Mouse (Mus musculus) limb, embryonic 11.5 days (tissue): ENCODE data around the gene Gm7694. TPM values are rescaled to one million over a fixed set of nuclear protein-coding genes. Genes with fewer than 3 reads are reported as not detected.

Experiments used
- ATAC-seq: fragments of 200-750 bp; cut with Nextera tagmentation; 2 replicates; pipeline ENCODE4 v1.8.0; 2017; ENCODE audit warnings: low read depth; ENCODE audit not compliant: insufficient number of reproducible peaks, low FRiP score, low TSS enrichment
- DNase-seq: peaks from one replicate; pipeline ENCODE4 v3.0.0-alpha.2; 2015; ENCODE audit warnings: low spot score
- H3K27ac ChIP-seq: fragments of 300-500 bp; sonication (generic); replicated peaks from 2 replicates; pipeline ENCODE4 v1.5.1; 2014; ENCODE audit warnings: low read depth, mild to moderate bottlenecking, low read length
- H3K27me3 ChIP-seq: fragments of 300-500 bp; sonication (generic); 2 replicates; pipeline ENCODE4 v1.6.1; 2014; ENCODE audit warnings: mild to moderate bottlenecking, low read length, mixed read lengths; ENCODE audit not compliant: control insufficient read depth, insufficient read depth
- H3K36me3 ChIP-seq: fragments of 300-500 bp; sonication (generic); 2 replicates; pipeline ENCODE4 v1.6.1; 2014; ENCODE audit warnings: mild to moderate bottlenecking, low read length, moderate library complexity, mixed read lengths; ENCODE audit not compliant: control insufficient read depth, insufficient read depth
- H3K4me1 ChIP-seq: fragments of 300-500 bp; sonication (generic); 2 replicates; pipeline ENCODE4 v1.6.1; 2014; ENCODE audit warnings: low read length, mixed read lengths; ENCODE audit not compliant: control insufficient read depth, insufficient read depth
- H3K4me2 ChIP-seq: fragments of 300-500 bp; sonication (generic); 2 replicates; pipeline ENCODE4 v1.6.1; 2014; ENCODE audit warnings: low read depth, mild to moderate bottlenecking, moderate library complexity; ENCODE audit not compliant: severe bottlenecking
- H3K4me3 ChIP-seq: fragments of 300-500 bp; sonication (generic); 2 replicates; pipeline ENCODE4 v1.5.1; 2014; ENCODE audit warnings: low read depth, low read length
- H3K9ac ChIP-seq: fragments of 300-500 bp; sonication (generic); 2 replicates; pipeline ENCODE4 v1.6.1; 2014; ENCODE audit warnings: mild to moderate bottlenecking, low read length
- H3K9me3 ChIP-seq: fragments of 300-500 bp; sonication (generic); 2 replicates; pipeline ENCODE4 v1.6.1; 2016; ENCODE audit warnings: low read length; ENCODE audit not compliant: control insufficient read depth
- WGBS: fragments of 180-500 bp; shearing (Covaris S2); extraction: QIAGEN DNeasy Blood & Tissue Kit; methylation state at CpG from one replicate; pipeline ENCODE4 v1.1.7; 2014; 5-methylcytosine and 5-hydroxymethylcytosine counted together
- polyA plus RNA-seq: library from polyadenylated mRNA; unstranded; fragments of >200 nt; fragmentation: Nextera tagmentation; extraction: Ambion mirVana; gene quantifications from 2 replicates; pipeline ENCODE4 v1.2.1, GENCODE M21; 2014

Gene Gm7694
- polyA plus RNA-seq, 1 experiment from 2014 or later: 2.3 TPM

- Histone ChIP-seq H3K27ac (no peak overlapping the region), H3K36me3 (no peaks in the 10 kb centered on the region), H3K4me1 (no peaks in the 10 kb centered on the region), H3K27me3 (no peaks in the 10 kb centered on the region), H3K9ac (no peak overlapping the region), H3K9me3 (no peaks in the 10 kb centered on the region), H3K4me3 (no peak overlapping the region), H3K4me2 (no peak overlapping the region)
- ATAC-seq (no peak), DNase-seq (no peak)
- WGBS: 95% methylated on average over 9 of the region's 9 CpGs
Observed at GRCm38 (mm10) chr1:170301686-170302085, 4.4 kb downstream of the Gm7694 start.

DNA sequence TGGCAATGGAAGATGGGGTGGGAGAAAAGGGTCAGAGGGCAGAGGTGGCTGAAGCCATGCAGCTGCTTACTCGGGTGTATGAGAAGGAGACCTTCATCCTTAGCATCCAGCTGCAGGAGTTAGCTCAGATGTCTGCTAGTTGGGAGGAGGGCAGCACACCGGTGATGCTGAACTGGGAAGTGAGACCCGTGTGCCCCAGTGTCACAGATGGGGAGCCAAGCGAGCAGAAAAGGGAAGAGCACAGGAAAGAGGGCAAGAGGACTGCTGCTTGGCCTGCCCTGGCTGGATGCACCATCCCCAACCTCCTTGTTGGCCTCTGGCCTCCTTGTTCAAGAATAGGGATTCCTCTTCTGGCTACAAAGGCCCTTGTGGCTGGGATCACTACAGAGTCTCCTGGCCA is 6.6 kb downstream of the Gm7694 start:
- H3K27me3 ChIP-seq: no peaks in the 10 kb centered on the region
- WGBS: 79% methylated on average over 4 of the region's 4 CpGs
- no peak for DNase-seq
- H3K36me3 ChIP-seq: no peaks in the 10 kb centered on the region
- H3K4me1 ChIP-seq: no peaks in the 10 kb centered on the region
- H3K9ac ChIP-seq: no peak overlapping the region
- H3K27ac ChIP-seq: no peak overlapping the region
- H3K4me2 ChIP-seq: no peak overlapping the region
- no peak for ATAC-seq
- no peaks in the 10 kb centered on the region for H3K9me3 ChIP-seq
- no peak overlapping the region for H3K4me3 ChIP-seq

DNA sequence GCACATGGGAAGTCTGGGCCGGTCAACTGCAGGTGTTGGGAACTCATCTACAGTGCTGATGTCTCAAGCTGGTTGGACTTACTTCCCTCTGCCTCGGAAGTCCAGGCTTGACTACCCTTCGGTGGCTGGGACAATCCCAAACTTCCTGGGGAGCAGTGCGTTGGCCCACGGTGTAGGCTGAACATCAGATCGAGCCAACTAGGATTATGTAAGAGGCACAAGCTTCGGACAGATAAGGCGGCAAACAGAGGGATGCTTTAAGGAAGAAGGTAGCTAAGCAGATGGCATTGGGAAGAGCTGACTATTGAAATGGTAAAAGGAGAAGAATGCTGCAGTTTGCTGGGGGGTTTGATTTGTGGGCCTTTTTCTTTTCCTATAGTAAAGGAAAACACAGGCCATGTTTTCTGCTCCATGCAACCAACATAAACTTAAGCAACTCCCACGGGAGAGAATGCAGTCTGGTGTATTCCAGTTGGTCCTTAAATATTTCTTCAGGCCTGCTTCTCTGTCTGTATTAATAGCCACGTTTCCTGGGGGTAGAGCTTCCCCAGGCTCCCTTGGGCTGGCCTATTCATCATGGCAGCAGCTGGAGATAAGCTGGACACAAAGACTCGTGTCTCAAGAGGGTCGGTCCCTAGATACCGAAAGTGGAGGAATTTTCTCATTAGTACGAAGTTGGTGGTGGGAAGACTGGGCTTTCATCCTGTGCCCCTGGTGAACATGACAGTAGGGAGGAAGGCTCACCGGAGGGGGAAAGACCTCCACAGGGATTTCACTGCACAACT is 11.2 kb downstream of the Gm7694 start:
- H3K9ac ChIP-seq: no peak overlapping the region
- no peak for ATAC-seq
- no peaks in the 10 kb centered on the region for H3K9me3 ChIP-seq
- no peaks in the 10 kb centered on the region for H3K36me3 ChIP-seq
- WGBS: 88% methylated on average over 15 of the region's 15 CpGs
- H3K27me3 ChIP-seq: no peaks in the 10 kb centered on the region
- no peaks in the 10 kb centered on the region for H3K4me1 ChIP-seq
- H3K4me2 ChIP-seq: no peak overlapping the region
- no peak overlapping the region for H3K27ac ChIP-seq
- no peak overlapping the region for H3K4me3 ChIP-seq
- no peak for DNase-seq

GRCm38 (mm10) chr1:170293257-170293656 is 12.9 kb downstream of the Gm7694 start:
- no peak overlapping the region for H3K9ac ChIP-seq
- no peaks in the 10 kb centered on the region for H3K27me3 ChIP-seq
- no peaks in the 10 kb centered on the region for H3K9me3 ChIP-seq
- H3K27ac ChIP-seq: no peak overlapping the region
- H3K4me2 ChIP-seq: no peak overlapping the region
- H3K36me3 ChIP-seq: no peaks in the 10 kb centered on the region
- 89% methylated on average over 5 of the region's 5 CpGs for WGBS
- H3K4me1 ChIP-seq: no peaks in the 10 kb centered on the region
- ATAC-seq (no peak), DNase-seq (no peak)
- H3K4me3 ChIP-seq: no peak overlapping the region

DNA sequence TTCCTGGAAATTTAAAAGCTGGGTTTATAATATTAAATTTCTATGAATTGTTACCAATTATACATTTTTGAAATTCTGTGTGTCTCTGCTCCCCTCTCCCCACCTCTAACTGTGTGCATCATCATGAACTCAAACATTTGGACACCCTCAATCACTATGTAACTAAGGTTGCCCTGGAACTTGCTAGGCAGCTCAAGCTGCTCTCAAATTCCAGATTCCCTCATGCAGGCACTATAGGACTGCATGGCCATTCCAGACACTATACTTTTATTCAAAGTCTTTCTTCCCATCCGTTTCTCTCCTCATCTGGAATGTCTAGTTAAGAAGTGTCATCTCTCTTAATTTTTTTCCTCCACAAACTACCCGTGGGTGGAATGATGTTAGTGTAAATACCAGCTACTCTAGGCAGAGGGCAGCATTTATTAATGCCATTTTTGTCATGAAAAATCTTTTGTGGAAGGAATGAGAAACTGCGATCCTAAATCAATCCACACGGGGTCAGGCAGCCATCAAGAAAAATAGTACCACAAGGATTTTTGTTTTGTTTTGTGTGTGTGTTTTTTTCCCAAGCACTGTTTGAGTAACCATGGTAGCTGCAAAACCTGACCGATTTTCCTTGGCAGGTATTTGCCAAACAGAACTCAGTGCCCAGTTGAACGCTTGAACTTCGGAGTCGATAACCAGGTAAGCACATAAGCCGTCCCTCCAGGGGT is 13.7 kb downstream of the Gm7694 start:
- Histone ChIP-seq H3K27ac (no peak overlapping the region), H3K9me3 (no peaks in the 10 kb centered on the region), H3K27me3 (no peaks in the 10 kb centered on the region), H3K4me1 (no peaks in the 10 kb centered on the region), H3K4me3 (no peak overlapping the region), H3K4me2 (no peak overlapping the region), H3K9ac (no peak overlapping the region), H3K36me3 (no peaks in the 10 kb centered on the region)
- peak; percentile 53 for DNase-seq
- WGBS: 53% methylated on average over 9 of the region's 9 CpGs
- no peak; the same call in 1 of the 2 replicates for ATAC-seq

GRCm38 (mm10) chr1:170282415-170283129 is 23.6 kb downstream of the Gm7694 start:
- no peak for ATAC-seq
- H3K27me3 ChIP-seq: no peaks in the 10 kb centered on the region
- 75% methylated on average over 4 of the region's 4 CpGs for WGBS
- H3K9ac ChIP-seq: no peak overlapping the region
- H3K9me3 ChIP-seq: no peaks in the 10 kb centered on the region
- no peaks in the 10 kb centered on the region for H3K36me3 ChIP-seq
- no peak for DNase-seq
- H3K27ac ChIP-seq: no peak overlapping the region
- no peak overlapping the region for H3K4me3 ChIP-seq
- no peaks in the 10 kb centered on the region for H3K4me1 ChIP-seq
- no peak overlapping the region for H3K4me2 ChIP-seq

DNA sequence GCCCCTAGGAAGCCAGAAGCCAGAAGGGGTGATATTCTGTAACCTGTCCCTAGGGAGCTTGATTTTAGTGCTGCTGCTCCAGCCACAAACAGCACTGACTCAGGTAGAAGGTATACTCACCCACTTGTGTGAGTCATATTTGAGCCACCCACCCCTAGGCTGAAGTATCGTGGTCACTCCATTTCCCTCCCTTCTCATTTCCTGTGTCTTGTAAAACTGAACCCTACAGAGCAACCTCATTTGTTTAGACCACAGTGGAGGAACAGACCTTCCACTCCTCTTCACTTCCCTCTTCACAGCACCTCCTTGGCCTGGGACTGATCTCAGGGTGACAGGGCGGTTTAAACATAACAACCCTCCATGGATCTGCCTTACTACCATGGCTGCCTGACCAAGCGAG is 29.1 kb downstream of the Gm7694 start, which contains the start of gene Sh2d1b1:
TSS of gene Sh2d1b1 (plus strand) at position 305 of the 400 bp plus-strand sequence.
- H3K4me3 ChIP-seq: no peak within 1 kb of the TSS
- no peaks in the 10 kb centered on the region for H3K4me1 ChIP-seq
- no peak within 1 kb of the TSS for H3K9ac ChIP-seq
- H3K27ac ChIP-seq: no peak within 1 kb of the TSS
- no peak for DNase-seq
- H3K4me2 ChIP-seq: no peak within 1 kb of the TSS
- WGBS: 70% methylated on average over 2 of the region's 3 CpGs
- no peaks in the 10 kb centered on the region for H3K27me3 ChIP-seq
- H3K36me3 ChIP-seq: no peaks in the 10 kb centered on the region
- no peaks in the 10 kb centered on the region for H3K9me3 ChIP-seq
- no peak for ATAC-seq

GRCm38 (mm10) chr1:170273252-170273651 is 32.9 kb downstream of the Gm7694 start:
- DNase-seq (no peak), ATAC-seq (no peak)
- Histone ChIP-seq H3K9me3 (no peaks in the 10 kb centered on the region), H3K4me1 (no peaks in the 10 kb centered on the region), H3K4me3 (no peak overlapping the region), H3K9ac (no peak overlapping the region), H3K27ac (no peak overlapping the region), H3K36me3 (no peaks in the 10 kb centered on the region), H3K4me2 (no peak overlapping the region), H3K27me3 (no peaks in the 10 kb centered on the region)
